11 mouse cellular contexts compared by ENCODE assay signal in the genomic region with DNA sequence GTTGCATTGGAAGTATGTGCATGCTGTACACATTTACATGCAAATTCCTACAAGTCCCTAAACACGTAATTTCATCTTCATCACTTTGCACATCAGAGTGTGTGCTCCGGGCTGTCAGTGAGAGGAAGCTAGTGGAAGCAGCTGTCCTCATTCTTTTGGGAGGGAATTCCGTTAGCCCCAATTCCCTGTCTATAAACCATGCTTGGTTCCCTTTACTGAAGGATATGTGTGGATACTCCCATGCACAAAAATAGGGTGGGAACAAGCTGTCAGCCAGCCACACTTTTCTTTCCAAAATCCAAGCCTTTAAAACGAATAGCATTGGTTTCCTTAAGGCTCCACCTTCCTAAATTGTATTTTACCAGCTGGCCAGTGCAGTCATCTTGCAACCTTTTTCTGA. TPM values are rescaled to one million over a fixed set of nuclear protein-coding genes. Genes with fewer than 3 reads are reported as not detected.
DNase-seq lines count a peak whose midpoint lies in the region; ATAC-seq and TF ChIP-seq lines count a peak whose summit lies in the region.
"Had no signal": no experiment of that assay in that cellular context is flagged by ENCODE, and none has a peak within 500 bp of the region (broad histone marks: within the 10 kb centered on the region; RNA-seq: fewer than 3 reads in every experiment).

No protein-coding gene starts in this region.

- TF ChIP-seq CTCF in stomach, postnatal 0 days (IDR thresholded peaks at IDR 0.05; ENCODE audit: low read depth), result no peak

- H3K9ac ChIP-seq in stomach, embryonic 15.5 days, result no peak overlapping the region
- no peak overlapping the region for H3K9ac ChIP-seq in stomach, postnatal 0 days (ENCODE audit: low read length)
- no peak overlapping the region for H3K9ac ChIP-seq in limb, embryonic 13.5 days

- 27% methylated on average over 4 of the region's 4 CpGs for WGBS in stomach, embryonic 15.5 days
- 21% methylated on average over 4 of the region's 4 CpGs for WGBS in stomach, postnatal 0 days
- WGBS in limb, embryonic 13.5 days, result 15% methylated on average over 4 of the region's 4 CpGs

- TF ChIP-seq EP300 in stomach, postnatal 0 days (optimal IDR thresholded peaks at IDR 0.05), result no peak

- H3K4me1 ChIP-seq in stomach, embryonic 15.5 days, result 0 out of 2 replicates have a peak, but pooled peaks cover 9% of the 10 kb centered on the region
- no peaks in the 10 kb centered on the region for H3K4me1 ChIP-seq in stomach, postnatal 0 days (replicated peaks; ENCODE audit: control insufficient read depth, insufficient read depth)
- peaks cover 33% of the 10 kb centered on the region for H3K4me1 ChIP-seq in limb, embryonic 13.5 days

- H3K4me2 ChIP-seq in stomach, embryonic 15.5 days, result peak overlapping the region; percentile 66; the same call in 1 of the 2 replicates
- no peak overlapping the region for H3K4me2 ChIP-seq in stomach, postnatal 0 days (replicated peaks; ENCODE audit: low read depth)
- H3K4me2 ChIP-seq in limb, embryonic 13.5 days (replicated peaks), result peak overlapping the region; percentile 80

- H3K36me3 ChIP-seq in stomach, embryonic 15.5 days, result no peaks in the 10 kb centered on the region
- H3K36me3 ChIP-seq in stomach, postnatal 0 days (ENCODE audit: control insufficient read depth, insufficient read depth, low read length), result no peaks in the 10 kb centered on the region
- no peaks in the 10 kb centered on the region for H3K36me3 ChIP-seq in limb, embryonic 13.5 days

- peak; percentile 79 for ATAC-seq in frontal cortex, adult (ENCODE audit: low TSS enrichment)
- ATAC-seq in stomach, embryonic 15.5 days (ENCODE audit: insufficient read depth, low FRiP score, low read depth), result no peak
- ATAC-seq in stomach, postnatal 0 days (ENCODE audit: low FRiP score, low TSS enrichment), result no peak
- no peak for ATAC-seq in limb, embryonic 13.5 days (ENCODE audit: low FRiP score, low read depth)
- ATAC-seq: intestine, postnatal 0 days had no signal

- no peak overlapping the region for H3K27ac ChIP-seq in stomach, embryonic 15.5 days
- H3K27ac ChIP-seq in stomach, postnatal 0 days (replicated peaks), result no peak overlapping the region
- H3K27ac ChIP-seq in limb, embryonic 13.5 days, result no peak overlapping the region

- no peak overlapping the region for H3K4me3 ChIP-seq in stomach, embryonic 15.5 days (replicated peaks)
- H3K4me3 ChIP-seq in stomach, postnatal 0 days (ENCODE audit: low read depth, low read length), result no peak overlapping the region
- H3K4me3 ChIP-seq in limb, embryonic 13.5 days, result no peak overlapping the region

- DNase-seq in frontal cortex, postnatal 14 days (ENCODE audit: low spot score in 2 of 2), result no peak
- DNase-seq in stomach, postnatal 0 days (ENCODE audit: low spot score), result no peak
- no peak for DNase-seq in yolk sac, embryonic 10.5 days (ENCODE audit: low spot score)
- DNase-seq in spleen, postnatal 14 days (ENCODE audit: low spot score in 2 of 2), result no peak
- no peak for DNase-seq in retina, postnatal 1 day
- DNase-seq: gastrocnemius, postnatal 25 days; lung, postnatal 10 days had no signal

- H3K9me3 ChIP-seq in stomach, embryonic 15.5 days, result no peaks in the 10 kb centered on the region
- H3K9me3 ChIP-seq in stomach, postnatal 0 days (ENCODE audit: control insufficient read depth, low read length), result no peaks in the 10 kb centered on the region
- H3K9me3 ChIP-seq in limb, embryonic 13.5 days, result no peaks in the 10 kb centered on the region

- no peaks in the 10 kb centered on the region for H3K27me3 ChIP-seq in stomach, embryonic 15.5 days (replicated peaks)
- H3K27me3 ChIP-seq in stomach, postnatal 0 days (ENCODE audit: control insufficient read depth, insufficient read depth, low read length), result no peaks in the 10 kb centered on the region
- 0 out of 2 replicates have a peak, but pooled peaks cover 5% of the 10 kb centered on the region for H3K27me3 ChIP-seq in limb, embryonic 13.5 days

RNA-seq across cellular contexts. Expression of a gene that starts 2.1 kb away (rescaled TPM):
- polyA plus RNA-seq in stomach, embryonic 15.5 days (2015; fragmentation: Nextera tagmentation; extraction: Ambion mirVana), result 56.4 and 66.7 TPM in 2 replicates
- 41.4 and 42.6 TPM in 2 replicates for polyA plus RNA-seq in stomach, postnatal 0 days (2015; fragmentation: Nextera tagmentation; extraction: Ambion mirVana)
- polyA plus RNA-seq in limb, embryonic 13.5 days (2015; fragmentation: Nextera tagmentation; extraction: Ambion mirVana), result 41.8 and 43.7 TPM in 2 replicates
